Mouse (Mus musculus): Measurements from ENCODE around the gene Prn. TPM values are rescaled to one million over a fixed set of nuclear protein-coding genes. Genes with fewer than 3 reads are reported as not detected.

The Prn gene
- total and polyA plus RNA-seq, 2 experiments from 2014 or later: 0.76 TPM; not detected in 1

DNA sequence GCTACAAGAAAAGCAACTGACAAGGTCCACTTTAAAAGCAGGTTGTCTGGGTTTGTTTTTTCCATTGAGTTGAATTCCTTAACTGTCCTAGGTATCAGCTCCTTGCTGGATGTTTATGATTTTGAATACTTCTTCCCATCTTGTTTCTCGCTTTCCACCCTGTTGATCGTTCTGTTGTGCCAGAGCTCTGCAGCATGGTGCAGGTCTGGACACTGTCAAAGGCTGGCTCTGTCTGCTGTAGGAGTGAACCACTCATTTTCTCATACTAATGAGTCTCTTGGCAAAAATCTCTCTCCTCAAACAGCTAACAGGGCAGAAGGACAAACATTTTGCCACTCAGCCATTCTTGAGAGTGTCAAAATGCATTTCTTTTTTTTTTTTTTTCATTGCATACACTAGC is 14.7 kb upstream of the Prn start:
- Histone ChIP-seq H3K4me1 (ENCODE audit: insufficient read depth) (peaks cover 10% of the 10 kb centered on the region), H3K9me3 (ENCODE audit: low read length) (no peaks in the 10 kb centered on the region), H3K4me3 (ENCODE audit: low read depth, low read length) (no peak overlapping the region), H3K4me2 (ENCODE audit: low read depth) (no peak overlapping the region), H3K27ac (ENCODE audit: low read depth, low read length) (no peak overlapping the region), H3K9ac (no peak overlapping the region), H3K27me3 (ENCODE audit: insufficient read depth, low read length) (no peaks in the 10 kb centered on the region), H3K36me3 (ENCODE audit: insufficient read depth) (no peaks in the 10 kb centered on the region)
- 64% methylated on average over 2 of the region's 2 CpGs for WGBS
- no peak for DNase-seq
- no peak for ATAC-seq
- no peak for TF ChIP-seq CTCF (IDR thresholded peaks at IDR 0.05; ENCODE audit: low read depth)

GRCm38 (mm10) chr2:131896011-131896410 is 13.7 kb upstream of the Prn start:
- ATAC-seq (no peak), DNase-seq (no peak)
- no peak overlapping the region for H3K27ac ChIP-seq (ENCODE audit: low read depth, low read length)
- no peak for TF ChIP-seq CTCF (IDR thresholded peaks at IDR 0.05; ENCODE audit: low read depth)
- no peak overlapping the region for H3K4me2 ChIP-seq (ENCODE audit: low read depth)
- WGBS: 87% methylated on average over 4 of the region's 4 CpGs
- no peaks in the 10 kb centered on the region for H3K27me3 ChIP-seq (ENCODE audit: insufficient read depth, low read length)
- peaks cover 8% of the 10 kb centered on the region; the same call in 1 of the 2 replicates for H3K4me1 ChIP-seq (ENCODE audit: insufficient read depth)
- no peaks in the 10 kb centered on the region for H3K36me3 ChIP-seq (ENCODE audit: insufficient read depth)
- H3K4me3 ChIP-seq (ENCODE audit: low read depth, low read length): no peak overlapping the region
- no peak overlapping the region for H3K9ac ChIP-seq
- no peaks in the 10 kb centered on the region for H3K9me3 ChIP-seq (ENCODE audit: low read length)

DNA sequence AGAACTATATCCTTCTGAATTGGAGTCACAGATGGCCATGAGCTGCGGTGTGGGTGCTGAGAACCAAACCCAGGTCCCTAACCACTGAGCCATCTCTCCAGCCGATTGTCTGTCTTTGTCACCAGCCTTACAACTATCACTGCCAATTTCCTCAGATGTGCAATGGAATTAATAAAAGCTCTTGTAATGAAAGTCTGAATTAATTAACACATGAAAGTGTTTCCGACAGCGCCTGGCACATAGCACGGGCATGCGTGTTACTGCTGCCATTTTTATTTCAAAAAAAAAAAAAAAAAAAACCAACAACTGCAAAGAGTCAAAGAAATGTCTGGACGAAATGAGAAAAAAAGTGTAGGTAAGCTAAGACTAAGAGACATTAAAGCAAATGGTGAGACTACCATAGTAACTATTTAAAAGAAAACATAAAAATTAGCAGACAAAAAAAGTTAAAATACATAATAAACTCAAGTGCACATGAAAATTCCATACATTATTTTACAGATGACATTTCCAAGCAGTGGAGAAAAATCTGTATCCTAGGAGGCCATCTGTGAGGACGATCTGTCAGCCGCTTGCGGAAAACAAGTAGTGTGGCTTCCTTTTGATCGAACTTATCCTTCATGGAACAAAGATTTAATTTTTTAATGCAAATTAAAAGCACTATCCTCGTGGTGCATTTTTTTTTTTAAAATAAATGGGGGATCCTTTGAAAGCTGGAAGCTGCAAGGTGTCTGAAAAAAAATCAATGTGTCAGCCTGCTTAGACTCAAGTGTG is 12.2 kb upstream of the Prn start:
- DNase-seq: peak; percentile 72
- H3K9me3 ChIP-seq (ENCODE audit: low read length): no peaks in the 10 kb centered on the region
- no peak overlapping the region for H3K4me3 ChIP-seq (ENCODE audit: low read depth, low read length)
- H3K36me3 ChIP-seq (ENCODE audit: insufficient read depth): no peaks in the 10 kb centered on the region
- peak; percentile 61 for ATAC-seq
- H3K4me2 ChIP-seq (ENCODE audit: low read depth): no peak overlapping the region
- 57% methylated on average over 12 of the region's 12 CpGs for WGBS
- no peak overlapping the region for H3K9ac ChIP-seq
- H3K27me3 ChIP-seq (ENCODE audit: insufficient read depth, low read length): no peaks in the 10 kb centered on the region
- TF ChIP-seq CTCF (IDR thresholded peaks at IDR 0.05; ENCODE audit: low read depth): no peak
- H3K4me1 ChIP-seq (ENCODE audit: insufficient read depth): peaks cover 8% of the 10 kb centered on the region; the same call in 1 of the 2 replicates
- peak overlapping the region; percentile 69 for H3K27ac ChIP-seq (ENCODE audit: low read depth, low read length)

- H3K27me3 ChIP-seq (ENCODE audit: insufficient read depth, low read length): no peaks in the 10 kb centered on the region
- H3K4me1 ChIP-seq (ENCODE audit: insufficient read depth): peaks cover 4% of the 10 kb centered on the region; the same call in 1 of the 2 replicates
- no peak for TF ChIP-seq CTCF (IDR thresholded peaks at IDR 0.05; ENCODE audit: low read depth)
- H3K36me3 ChIP-seq (ENCODE audit: insufficient read depth): no peaks in the 10 kb centered on the region
- H3K4me3 ChIP-seq (ENCODE audit: low read depth, low read length): no peak overlapping the region
- DNase-seq (no peak), ATAC-seq (no peak)
- H3K27ac ChIP-seq (ENCODE audit: low read depth, low read length): no peak overlapping the region
- H3K9ac ChIP-seq: no peak overlapping the region
- no peak overlapping the region for H3K4me2 ChIP-seq (ENCODE audit: low read depth)
- H3K9me3 ChIP-seq (ENCODE audit: low read length): no peaks in the 10 kb centered on the region
- 42% methylated on average over 3 of the region's 3 CpGs for WGBS
These were observed 7.3 kb upstream of the Prn start for GRCm38 (mm10) chr2:131902423-131902822.

DNA sequence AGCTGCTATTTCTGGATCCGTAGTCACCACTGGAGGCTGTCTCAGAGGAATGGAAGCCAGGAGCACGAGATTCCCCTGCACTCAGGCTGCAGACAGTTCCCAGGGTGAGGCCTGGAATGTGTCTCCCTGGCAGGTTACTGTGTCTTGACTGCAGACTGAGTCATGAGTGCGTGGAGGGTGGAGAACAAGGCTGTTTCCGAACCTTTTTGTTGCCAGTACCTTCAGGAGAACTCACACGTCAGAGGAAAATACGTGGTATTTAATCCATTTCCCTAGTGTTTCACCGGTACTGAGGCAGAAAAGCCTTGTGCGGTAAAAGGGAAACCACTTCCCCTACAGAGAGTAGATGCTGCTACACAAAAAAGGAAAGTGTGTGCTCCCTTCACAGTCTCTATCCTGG is 6.9 kb upstream of the Prn start:
- H3K36me3 ChIP-seq (ENCODE audit: insufficient read depth): no peaks in the 10 kb centered on the region
- no peak overlapping the region for H3K4me2 ChIP-seq (ENCODE audit: low read depth)
- ATAC-seq (no peak), DNase-seq (no peak)
- no peak overlapping the region for H3K9ac ChIP-seq
- peaks cover 4% of the 10 kb centered on the region; the same call in 1 of the 2 replicates for H3K4me1 ChIP-seq (ENCODE audit: insufficient read depth)
- WGBS: 46% methylated on average over 8 of the region's 8 CpGs
- TF ChIP-seq CTCF (IDR thresholded peaks at IDR 0.05; ENCODE audit: low read depth): no peak
- no peaks in the 10 kb centered on the region for H3K27me3 ChIP-seq (ENCODE audit: insufficient read depth, low read length)
- H3K9me3 ChIP-seq (ENCODE audit: low read length): no peaks in the 10 kb centered on the region
- H3K4me3 ChIP-seq (ENCODE audit: low read depth, low read length): no peak overlapping the region
- no peak overlapping the region for H3K27ac ChIP-seq (ENCODE audit: low read depth, low read length)

GRCm38 (mm10) chr2:131905025-131905424 is 4.7 kb upstream of the Prn start:
- H3K4me2 ChIP-seq (ENCODE audit: low read depth): no peak overlapping the region
- ATAC-seq (no peak), DNase-seq (no peak)
- no peaks in the 10 kb centered on the region for H3K9me3 ChIP-seq (ENCODE audit: low read length)
- WGBS: 67% methylated on average over 5 of the region's 5 CpGs
- H3K27ac ChIP-seq (ENCODE audit: low read depth, low read length): no peak overlapping the region
- no peaks in the 10 kb centered on the region for H3K4me1 ChIP-seq (ENCODE audit: insufficient read depth)
- H3K9ac ChIP-seq: no peak overlapping the region
- no peaks in the 10 kb centered on the region for H3K27me3 ChIP-seq (ENCODE audit: insufficient read depth, low read length)
- TF ChIP-seq CTCF (IDR thresholded peaks at IDR 0.05; ENCODE audit: low read depth): no peak
- H3K4me3 ChIP-seq (ENCODE audit: low read depth, low read length): no peak overlapping the region
- H3K36me3 ChIP-seq (ENCODE audit: insufficient read depth): no peaks in the 10 kb centered on the region

DNA sequence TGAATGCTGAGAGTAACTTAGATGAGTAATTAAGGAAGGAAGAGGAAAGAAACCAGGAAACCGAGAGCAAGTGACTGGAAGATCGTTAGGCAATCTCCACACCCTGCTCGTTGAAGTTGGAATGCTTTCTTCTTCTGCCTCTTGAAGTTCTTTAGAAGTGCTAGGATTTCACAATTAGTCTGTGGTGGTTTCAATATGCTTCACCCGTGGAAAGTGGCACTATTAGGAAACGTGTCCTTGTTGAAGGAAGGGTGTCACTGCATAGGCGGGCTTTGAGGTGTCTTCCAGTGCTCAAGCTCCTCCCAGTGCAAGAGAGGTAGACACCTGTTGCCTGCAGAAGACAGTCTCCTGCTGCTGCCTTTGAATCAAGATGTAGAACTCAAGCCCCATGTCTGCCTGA is 4.0 kb upstream of the Prn start:
- no peak overlapping the region for H3K4me3 ChIP-seq (ENCODE audit: low read depth, low read length)
- DNase-seq (no peak), ATAC-seq (no peak)
- WGBS: 54% methylated on average over 6 of the region's 6 CpGs
- H3K9me3 ChIP-seq (ENCODE audit: low read length): no peaks in the 10 kb centered on the region
- no peak overlapping the region for H3K9ac ChIP-seq
- no peaks in the 10 kb centered on the region for H3K36me3 ChIP-seq (ENCODE audit: insufficient read depth)
- no peak for TF ChIP-seq CTCF (IDR thresholded peaks at IDR 0.05; ENCODE audit: low read depth)
- H3K4me1 ChIP-seq (ENCODE audit: insufficient read depth): no peaks in the 10 kb centered on the region
- H3K27ac ChIP-seq (ENCODE audit: low read depth, low read length): no peak overlapping the region
- H3K4me2 ChIP-seq (ENCODE audit: low read depth): no peak overlapping the region
- H3K27me3 ChIP-seq (ENCODE audit: insufficient read depth, low read length): no peaks in the 10 kb centered on the region

Data from forebrain, postnatal 0 days (tissue).